Comparison of ENCODE assay signal across 9 mouse cellular contexts in the genomic region with DNA sequence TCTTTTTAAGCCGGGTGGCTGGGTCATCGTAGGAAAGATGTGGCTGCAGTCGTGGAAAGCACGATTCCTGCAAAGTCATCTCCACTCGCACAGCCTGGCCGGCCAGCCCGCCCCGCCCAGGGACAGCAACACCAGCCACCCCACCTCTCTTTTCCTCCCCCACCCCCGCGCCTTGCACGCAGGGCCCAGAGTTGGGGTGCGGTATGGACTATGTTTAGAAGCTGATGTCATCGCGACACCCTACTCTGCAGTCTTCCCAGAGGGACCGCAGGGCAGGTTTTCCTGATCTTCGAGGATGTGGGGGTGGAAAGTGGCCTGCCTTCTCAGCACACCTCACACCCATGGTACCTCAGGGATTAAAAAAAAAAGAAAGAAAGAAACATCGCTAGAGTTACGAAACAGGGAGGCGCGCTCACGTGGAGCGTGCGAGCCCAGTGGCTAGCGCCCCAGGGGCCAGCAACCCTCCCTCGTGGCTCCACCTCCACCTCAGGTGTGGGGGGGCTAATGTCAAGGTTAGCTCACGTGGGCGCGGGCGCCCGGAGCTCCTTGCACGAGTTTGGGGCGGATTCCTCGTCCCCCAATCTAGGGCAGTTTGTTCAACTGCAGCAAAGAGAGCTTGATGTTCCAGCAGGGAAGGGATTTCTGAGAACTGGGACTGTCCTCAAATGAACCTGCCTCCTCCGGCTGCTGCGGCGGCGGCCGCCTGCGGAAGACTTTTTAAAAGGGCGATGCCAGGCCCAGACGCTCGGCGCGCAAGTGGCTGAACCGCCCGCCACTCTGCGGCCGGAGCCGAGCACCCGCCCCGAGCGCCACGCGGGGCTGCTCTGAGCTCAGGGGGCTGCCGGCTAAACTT. TPM values are rescaled to one million over a fixed set of nuclear protein-coding genes. Genes with fewer than 3 reads are reported as not detected.
DNase-seq lines count a peak whose midpoint lies in the region; ATAC-seq and TF ChIP-seq lines count a peak whose summit lies in the region.
"Had no signal": no experiment of that assay in that cellular context is flagged by ENCODE, and none has a peak within 500 bp of the region (broad histone marks: within the 10 kb centered on the region; RNA-seq: fewer than 3 reads in every experiment).

No protein-coding gene starts in this region.

- H3K27me3 ChIP-seq in embryonic facial prominence, embryonic 13.5 days = peaks cover 64% of the 10 kb centered on the region
- no peaks in the 10 kb centered on the region for H3K27me3 ChIP-seq in heart, adult 2 months (ENCODE audit: control insufficient read depth, insufficient read depth, low read length)
- no peaks in the 10 kb centered on the region for H3K27me3 ChIP-seq in kidney, adult 2 months (replicated peaks; ENCODE audit: control insufficient read depth, insufficient read depth, low read length)
- peaks cover 71% of the 10 kb centered on the region for H3K27me3 ChIP-seq in limb, embryonic 13.5 days
- H3K27me3 ChIP-seq in midbrain, embryonic 14.5 days (ENCODE audit: control insufficient read depth, insufficient read depth, low read length) = peaks cover 37% of the 10 kb centered on the region

- H3K4me3 ChIP-seq in embryonic facial prominence, embryonic 13.5 days = peak overlapping the region; percentile 46
- H3K4me3 ChIP-seq in heart, adult 2 months = peak overlapping the region; percentile 57
- H3K4me3 ChIP-seq in kidney, adult 2 months (ENCODE audit: insufficient read depth, low read depth, low read length) = peak overlapping the region; percentile 52
- H3K4me3 ChIP-seq in limb, embryonic 13.5 days = peak overlapping the region; percentile 42
- H3K4me3 ChIP-seq in midbrain, embryonic 14.5 days (replicated peaks; ENCODE audit: low read depth, low read length) = peak overlapping the region; percentile 40

- peaks cover 35% of the 10 kb centered on the region for H3K4me1 ChIP-seq in embryonic facial prominence, embryonic 13.5 days
- H3K4me1 ChIP-seq in heart, adult 2 months (ENCODE audit: control insufficient read depth, insufficient read depth, low read length) = peaks cover 15% of the 10 kb centered on the region
- H3K4me1 ChIP-seq in kidney, adult 2 months (ENCODE audit: control insufficient read depth, insufficient read depth, low read length) = peaks cover 35% of the 10 kb centered on the region
- peaks cover 38% of the 10 kb centered on the region for H3K4me1 ChIP-seq in limb, embryonic 13.5 days
- peaks cover 18% of the 10 kb centered on the region for H3K4me1 ChIP-seq in midbrain, embryonic 14.5 days (ENCODE audit: control insufficient read depth, insufficient read depth, low read length)

- H3K27ac ChIP-seq in embryonic facial prominence, embryonic 13.5 days = 0 out of 2 replicates have a peak overlapping the region, but pooled peaks have one; percentile 28
- H3K27ac ChIP-seq in heart, adult 2 months = peak overlapping the region; percentile 100
- H3K27ac ChIP-seq in kidney, adult 2 months (ENCODE audit: insufficient read depth, low read depth, low read length) = peak overlapping the region; percentile 100
- no peak overlapping the region for H3K27ac ChIP-seq in limb, embryonic 13.5 days
- no peak overlapping the region for H3K27ac ChIP-seq in midbrain, embryonic 14.5 days (replicated peaks; ENCODE audit: low read depth, low read length)

- H3K36me3 ChIP-seq in embryonic facial prominence, embryonic 13.5 days = no peaks in the 10 kb centered on the region
- peaks cover 8% of the 10 kb centered on the region for H3K36me3 ChIP-seq in heart, adult 2 months (ENCODE audit: control insufficient read depth, insufficient read depth, low read length)
- no peaks in the 10 kb centered on the region for H3K36me3 ChIP-seq in kidney, adult 2 months (ENCODE audit: control insufficient read depth, insufficient read depth, low read length)
- H3K36me3 ChIP-seq in limb, embryonic 13.5 days = no peaks in the 10 kb centered on the region
- no peaks in the 10 kb centered on the region for H3K36me3 ChIP-seq in midbrain, embryonic 14.5 days (ENCODE audit: control insufficient read depth, insufficient read depth, low read length)

- under 1% methylated on average over 55 of the region's 55 CpGs for WGBS in embryonic facial prominence, embryonic 13.5 days
- under 1% methylated on average over 55 of the region's 55 CpGs for WGBS in heart, adult 2 months
- WGBS in kidney, adult 2 months = under 1% methylated on average over 55 of the region's 55 CpGs
- WGBS in limb, embryonic 13.5 days = under 1% methylated on average over 55 of the region's 55 CpGs
- WGBS in midbrain, embryonic 14.5 days = under 1% methylated on average over 55 of the region's 55 CpGs

- H3K79me2 ChIP-seq in heart, adult 2 months (replicated peaks; ENCODE audit: control insufficient read depth, insufficient read depth, low read length) = no peaks in the 10 kb centered on the region

- intact Hi-C loops in heart, adult 2 months (cut with DNase I) = loop anchor here (1.0 kb wide), 1 partner anchor 219 kb away; no protein-coding TSS in a partner anchor

- H3K4me2 ChIP-seq in embryonic facial prominence, embryonic 13.5 days = peak overlapping the region; percentile 94
- peak overlapping the region; percentile 90 for H3K4me2 ChIP-seq in limb, embryonic 13.5 days (replicated peaks)
- H3K4me2 ChIP-seq in midbrain, embryonic 14.5 days (ENCODE audit: low read length) = peak overlapping the region; percentile 89

- peak; percentile 97 for TF ChIP-seq EP300 in heart, adult 2 months (IDR thresholded peaks at IDR 0.05; ENCODE audit: insufficient read depth, low read depth, low read length)

- TF ChIP-seq POLR2A in heart, adult 2 months (IDR thresholded peaks at IDR 0.05; ENCODE audit: insufficient read depth, low read depth, low read length) = peak; percentile 45; the same call in 1 of the 2 replicates
- peak; percentile 67 for TF ChIP-seq POLR2A in kidney, adult 2 months (IDR thresholded peaks at IDR 0.05; ENCODE audit: low read depth, low read length)

- peak; percentile 28 for ATAC-seq in embryonic facial prominence, embryonic 13.5 days (ENCODE audit: insufficient number of reproducible peaks, insufficient read depth, low FRiP score, low TSS enrichment, low read depth)
- peak; percentile 48; the same call in 1 of the 2 replicates for ATAC-seq in limb, embryonic 13.5 days (ENCODE audit: low FRiP score, low read depth)
- ATAC-seq in midbrain, embryonic 14.5 days (ENCODE audit: low FRiP score, low TSS enrichment) = peak; percentile 69

- no peaks in the 10 kb centered on the region for H3K9me3 ChIP-seq in embryonic facial prominence, embryonic 13.5 days
- H3K9me3 ChIP-seq in limb, embryonic 13.5 days = peaks cover 6% of the 10 kb centered on the region; the same call in 1 of the 2 replicates
- H3K9me3 ChIP-seq in midbrain, embryonic 14.5 days (ENCODE audit: control insufficient read depth, low read length) = no peaks in the 10 kb centered on the region

- DNase-seq in thymus, adult 18-20 months = peak; percentile 36 to 55
- DNase-seq in thymus, postnatal 10 days (ENCODE audit: low spot score in 2 of 2) = no peak
- DNase-seq in heart, adult 2 months = peak; percentile 93 to 95
- peak; percentile 98 for DNase-seq in kidney, adult 2 months
- DNase-seq in midbrain, embryonic 14.5 days = peak; percentile 87
- peak; percentile 72 for DNase-seq in spleen, adult 12 weeks (ENCODE audit: low spot score)

- H3K9ac ChIP-seq in embryonic facial prominence, embryonic 13.5 days = peak overlapping the region; percentile 62
- peak overlapping the region; percentile 87 for H3K9ac ChIP-seq in heart, adult 2 months (ENCODE audit: low read depth, low read length)
- peak overlapping the region; percentile 57 for H3K9ac ChIP-seq in limb, embryonic 13.5 days
- peak overlapping the region; percentile 45; the same call in 1 of the 2 replicates for H3K9ac ChIP-seq in midbrain, embryonic 14.5 days (replicated peaks; ENCODE audit: low read length)

- peak; percentile 15; the same call in 1 of the 2 replicates for TF ChIP-seq CTCF in heart, adult 2 months (IDR thresholded peaks at IDR 0.05)
- TF ChIP-seq CTCF in kidney, adult 2 months (conservative IDR thresholded peaks at IDR 0.05; ENCODE audit: insufficient read depth, insufficient read length, low read depth, low read length) = no peak

RNA-seq across cellular contexts. Expression of a gene that starts 5.5 kb away (rescaled TPM):
- 3.2 and 4.6 TPM in 2 replicates for polyA plus RNA-seq in embryonic facial prominence, embryonic 13.5 days (2015; fragmentation: Nextera tagmentation; extraction: Ambion mirVana)
- 100 to 1,000 TPM; 121 to 142 TPM for total RNA-seq in heart, adult 2 months (2021)
- polyA plus RNA-seq in heart, adult 2 months (2012; rRNA removed) = 40.3 and 47.1 TPM in 2 replicates
- 59.3 and 62.3 TPM in 2 replicates for polyA plus RNA-seq in kidney, adult 2 months (2012; rRNA removed)
- polyA plus RNA-seq in limb, embryonic 13.5 days (2015; fragmentation: Nextera tagmentation; extraction: Ambion mirVana) = 1.8 and 1.9 TPM in 2 replicates
- polyA plus RNA-seq in midbrain, embryonic 14.5 days (2014; fragmentation: Nextera tagmentation; extraction: Ambion mirVana) = 0.93 and 1.2 TPM in 2 replicates
- total RNA-seq: MEL had no signal

Comparison
In these comparisons a context has a peak if more than half of its experiments do, and no peak if none do; other contexts are left out.
1. DNase-seq: peak in thymus, adult 18-20 months (2 of 2), heart, adult 2 months (2 of 2), kidney, adult 2 months (single experiment), midbrain, embryonic 14.5 days (single experiment) and spleen, adult 12 weeks (single experiment); none in thymus, postnatal 10 days (0 of 2).
2. H3K27ac ChIP-seq: peak in embryonic facial prominence, embryonic 13.5 days (single experiment), heart, adult 2 months (single experiment) and kidney, adult 2 months (single experiment); none in limb, embryonic 13.5 days (single experiment) and midbrain, embryonic 14.5 days (single experiment).
3. Peak in every context shown above with its lines, with median percentiles within 50 percentile points of each other: ATAC-seq, H3K4me2 ChIP-seq, H3K4me3 ChIP-seq and H3K9ac ChIP-seq.